Mouse (Mus musculus) ES-Bruce4 (cell line): ENCODE data around the gene Fli1. TPM values are rescaled to one million over a fixed set of nuclear protein-coding genes. Genes with fewer than 3 reads are reported as not detected.

ENCODE experiments used
- H3K27ac ChIP-seq: 2 replicates; pipeline ENCODE4 v1.5.1; 2012; ENCODE audit warnings: low read length, inconsistent platforms; ENCODE audit not compliant: insufficient read depth
- H3K27me3 ChIP-seq: 2 replicates; pipeline ENCODE4 v1.6.1; 2012; ENCODE audit warnings: mild to moderate bottlenecking, low read length, inconsistent platforms; ENCODE audit not compliant: control insufficient read depth, poor library complexity, insufficient read depth, severe bottlenecking
- H3K36me3 ChIP-seq: 2 replicates; pipeline ENCODE4 v1.6.1; 2012; ENCODE audit warnings: inconsistent platforms, mild to moderate bottlenecking, low read length, moderate library complexity; ENCODE audit not compliant: control insufficient read depth, poor library complexity, insufficient read depth, severe bottlenecking
- H3K4me1 ChIP-seq: one replicate; pipeline ENCODE4 v1.8.1; 2011; ENCODE audit warnings: low read length; ENCODE audit not compliant: control insufficient read depth, insufficient read depth
- H3K4me3 ChIP-seq: 2 replicates; pipeline ENCODE4 v1.5.1; 2011; ENCODE audit warnings: low read depth, mild to moderate bottlenecking, low read length
- H3K9ac ChIP-seq: 2 replicates; pipeline ENCODE4 v1.6.1; 2012; ENCODE audit warnings: low read depth, mild to moderate bottlenecking, inconsistent platforms; ENCODE audit not compliant: poor library complexity, severe bottlenecking
- H3K9me3 ChIP-seq: replicated peaks from 2 replicates; pipeline ENCODE4 v1.6.1; 2012; ENCODE audit warnings: mild to moderate bottlenecking, low read length, inconsistent platforms; ENCODE audit not compliant: control insufficient read depth, poor library complexity, insufficient read depth, severe bottlenecking
- CTCF ChIP-seq: IDR thresholded peaks from one replicate; pipeline ENCODE4 v1.8.1; 2011; ENCODE audit warnings: low read depth, low read length
- EP300 ChIP-seq: IDR thresholded peaks from 2 replicates; pipeline ENCODE4 v1.6.1; 2011; ENCODE audit warnings: low read depth, low read length; ENCODE audit not compliant: insufficient read depth
- POLR2A ChIP-seq: IDR thresholded peaks from one replicate; pipeline ENCODE4 v1.8.1; 2011; ENCODE audit warnings: low read length; ENCODE audit not compliant: insufficient read depth
- polyA plus RNA-seq: library from polyadenylated mRNA; stranded (reverse); fragments of >200 nt; gene quantifications from 2 replicates; pipeline ENCODE4 v1.2.4, GENCODE M21; 2011; ENCODE audit warnings: low read depth; ENCODE audit not compliant: missing spikeins, insufficient read depth, insufficient read length

The Fli1 gene
- polyA plus RNA-seq, 1 experiment = not detected

- Histone ChIP-seq H3K9me3 (no peaks in the 10 kb centered on the region), H3K27ac (no peak overlapping the region)
These were observed 142.4 kb downstream of the Fli1 start for GRCm38 (mm10) chr9:32400212-32400611.

GRCm38 (mm10) chr9:32394761-32395161, 147.9 kb downstream of the Fli1 start:
- Histone ChIP-seq H3K36me3 (no peaks in the 10 kb centered on the region), H3K4me3 (no peak overlapping the region), H3K9ac (no peak overlapping the region), H3K9me3 (no peaks in the 10 kb centered on the region), H3K4me1 (no peaks in the 10 kb centered on the region), H3K27me3 (no peaks in the 10 kb centered on the region), H3K27ac (no peak overlapping the region)
- TF ChIP-seq CTCF = no peak
- TF ChIP-seq EP300 = no peak
- no peak for TF ChIP-seq POLR2A

More at GRCm38 (mm10) chr9:32400212-32400611, 142.4 kb downstream of the Fli1 start:
- Histone ChIP-seq H3K27me3 (no peaks in the 10 kb centered on the region), H3K9ac (no peak overlapping the region), H3K4me1 (no peaks in the 10 kb centered on the region), H3K36me3 (no peaks in the 10 kb centered on the region), H3K4me3 (no peak overlapping the region)
- no peak for TF ChIP-seq CTCF

- no peaks in the 10 kb centered on the region for H3K36me3 ChIP-seq
- H3K4me1 ChIP-seq = no peaks in the 10 kb centered on the region
- H3K27ac ChIP-seq = no peak overlapping the region
- no peak for TF ChIP-seq CTCF
- no peak for TF ChIP-seq POLR2A
- TF ChIP-seq EP300 = no peak
- H3K9ac ChIP-seq = no peak overlapping the region
- no peaks in the 10 kb centered on the region for H3K9me3 ChIP-seq
- H3K4me3 ChIP-seq = no peak overlapping the region
- no peaks in the 10 kb centered on the region for H3K27me3 ChIP-seq
These were observed 149.9 kb downstream of the Fli1 start for GRCm38 (mm10) chr9:32392716-32393115.

GRCm38 (mm10) chr9:32391701-32392100, 151.0 kb downstream of the Fli1 start:
- H3K36me3 ChIP-seq = no peaks in the 10 kb centered on the region
- no peaks in the 10 kb centered on the region for H3K9me3 ChIP-seq
- no peak overlapping the region for H3K4me3 ChIP-seq
- TF ChIP-seq EP300 = no peak
- TF ChIP-seq CTCF = no peak
- no peak for TF ChIP-seq POLR2A
- no peaks in the 10 kb centered on the region for H3K4me1 ChIP-seq
- no peak overlapping the region for H3K27ac ChIP-seq
- H3K27me3 ChIP-seq = no peaks in the 10 kb centered on the region
- H3K9ac ChIP-seq = no peak overlapping the region

GRCm38 (mm10) chr9:32391092-32391491, 151.6 kb downstream of the Fli1 start:
- no peaks in the 10 kb centered on the region for H3K36me3 ChIP-seq
- no peaks in the 10 kb centered on the region for H3K4me1 ChIP-seq
- TF ChIP-seq POLR2A (no peak), EP300 (no peak), CTCF (no peak)
- no peak overlapping the region for H3K4me3 ChIP-seq
- no peaks in the 10 kb centered on the region for H3K27me3 ChIP-seq
- H3K9me3 ChIP-seq = no peaks in the 10 kb centered on the region
- H3K9ac ChIP-seq = no peak overlapping the region
- H3K27ac ChIP-seq = no peak overlapping the region

- no peak overlapping the region for H3K9ac ChIP-seq
- no peaks in the 10 kb centered on the region for H3K4me1 ChIP-seq
- no peak for TF ChIP-seq POLR2A
- TF ChIP-seq EP300 = no peak
- TF ChIP-seq CTCF = peak; percentile 71
- H3K27ac ChIP-seq = no peak overlapping the region
- H3K36me3 ChIP-seq = no peaks in the 10 kb centered on the region
- no peaks in the 10 kb centered on the region for H3K27me3 ChIP-seq
- no peaks in the 10 kb centered on the region for H3K9me3 ChIP-seq
- H3K4me3 ChIP-seq = no peak overlapping the region
These were observed 154.5 kb downstream of the Fli1 start for GRCm38 (mm10) chr9:32388120-32388519.
